Mouse (Mus musculus) ovary, adult 18-20 months (tissue): ENCODE results near the gene Lao1.
"Not testable (repeated sequence)": the region's sequence is repeated elsewhere in the genome, so short reads cannot be mapped to it uniquely, and the experiment has no call there.

Experiments used
- DNase-seq: peaks from one replicate; pipeline ENCODE4 v3.0.0; 2022; ENCODE audit warnings: low spot score, mixed read lengths

The Lao1 gene

GRCm38 (mm10) chr4:118961141-118961628, at the start of gene Lao1:
TSS of gene Lao1 (plus strand) at chr4:118961578.
- DNase-seq = peak; percentile 28

GRCm38 (mm10) chr4:118917365-118917764, 44.0 kb upstream of the Lao1 start, which contains the start of gene Olfr1329:
TSS of gene Olfr1329 (minus strand) at chr4:118917465.
- not testable (repeated sequence) for DNase-seq

GRCm38 (mm10) chr4:118931326-118931725, 30.1 kb upstream of the Lao1 start:
- not testable (repeated sequence) for DNase-seq

- DNase-seq = no peak
Observed at GRCm38 (mm10) chr4:118938512-118938911, 22.9 kb upstream of the Lao1 start, which contains the start of gene Olfr1328. TSS of gene Olfr1328 (minus strand) at chr4:118938612.

- DNase-seq = no peak
Observed at GRCm38 (mm10) chr4:118958812-118959211, 2.6 kb upstream of the Lao1 start.

GRCm38 (mm10) chr4:118967711-118968110, 6.3 kb downstream of the Lao1 start:
- no peak for DNase-seq

GRCm38 (mm10) chr4:118973281-118973680, 11.9 kb downstream of the Lao1 start:
- no peak for DNase-seq

- no peak for DNase-seq
Observed at GRCm38 (mm10) chr4:118985291-118985690, 23.9 kb downstream of the Lao1 start.

- DNase-seq = no peak
Observed at GRCm38 (mm10) chr4:118988535-118988934, 27.2 kb downstream of the Lao1 start.

GRCm38 (mm10) chr4:118989331-118989730, 28.0 kb downstream of the Lao1 start:
- no peak for DNase-seq

- no peak for DNase-seq
Observed at GRCm38 (mm10) chr4:118991797-118992196, 30.4 kb downstream of the Lao1 start.

- DNase-seq = no peak
Observed at GRCm38 (mm10) chr4:118997127-118997542, 35.8 kb downstream of the Lao1 start.

GRCm38 (mm10) chr4:118999691-119000486, 38.5 kb downstream of the Lao1 start:
- no peak for DNase-seq

- DNase-seq = no peak
Observed at GRCm38 (mm10) chr4:119001696-119002095, 40.3 kb downstream of the Lao1 start.

GRCm38 (mm10) chr4:119002512-119002911, 41.1 kb downstream of the Lao1 start:
- DNase-seq = no peak

GRCm38 (mm10) chr4:119004178-119004577, 42.8 kb downstream of the Lao1 start:
- DNase-seq = no peak

- DNase-seq = peak; percentile 50
Observed at GRCm38 (mm10) chr4:119004613-119005339, 43.4 kb downstream of the Lao1 start.

GRCm38 (mm10) chr4:119007602-119008001, 46.2 kb downstream of the Lao1 start:
- DNase-seq = no peak

- no peak for DNase-seq
Observed at GRCm38 (mm10) chr4:119008476-119008875, 47.1 kb downstream of the Lao1 start.

- DNase-seq = no peak
Observed at GRCm38 (mm10) chr4:119009814-119010213, 48.4 kb downstream of the Lao1 start.

GRCm38 (mm10) chr4:119011050-119011680, 49.8 kb downstream of the Lao1 start:
- no peak for DNase-seq

- no peak for DNase-seq
Observed at GRCm38 (mm10) chr4:119013031-119013430, 51.7 kb downstream of the Lao1 start.
